Mouse (Mus musculus) naive thymus-derived CD4-positive, alpha-beta T cell, adult 2 months (primary cell): ENCODE measurements around the gene Psme2.

Source experiments
- DNase-seq: peaks from one replicate; pipeline ENCODE4 v3.0.0-alpha.2; 2011; ENCODE audit warnings: low read depth

Gene Psme2

GRCm38 (mm10) chr14:55590748-55591330 lies at the start of gene Psme2:
Gene Psme2 (minus strand): TSS chr14:55591113.
- DNase-seq, result peak; percentile 90

GRCm38 (mm10) chr14:55637795-55638194 lies 46.9 kb upstream of the Psme2 start, which contains the start of gene Gm49378:
Gene Gm49378 (minus strand): TSS chr14:55637895.
- no peak for DNase-seq

DNA sequence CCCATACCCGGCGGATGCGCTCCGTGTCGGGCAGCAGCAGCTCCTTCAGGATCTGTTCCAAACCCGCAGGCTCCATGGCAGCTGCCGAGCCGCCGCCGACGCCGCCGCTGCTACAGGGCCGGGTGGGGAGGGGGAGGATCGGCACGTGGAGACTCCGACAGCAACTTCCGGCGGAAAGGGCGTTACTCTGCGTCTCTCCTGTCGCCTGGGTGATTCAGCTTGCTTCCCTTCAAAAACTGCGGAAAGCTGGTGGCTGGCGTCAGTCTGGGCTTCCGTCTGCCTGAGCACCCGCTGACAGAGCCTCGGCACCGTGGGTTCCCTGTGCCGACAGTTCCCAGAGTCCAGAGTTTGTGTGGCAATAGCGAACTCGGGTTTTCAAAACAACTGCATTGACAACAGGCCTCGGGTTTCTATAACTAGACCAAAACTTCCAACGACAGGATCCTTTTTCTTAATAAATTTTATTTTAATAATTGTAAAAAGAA lies 44.7 kb upstream of the Psme2 start, which contains the start of gene Ipo4:
Gene Ipo4, minus strand, starts transcription at position 435 of the 485 bp plus-strand sequence.
- peak; percentile 91 for DNase-seq

DNA sequence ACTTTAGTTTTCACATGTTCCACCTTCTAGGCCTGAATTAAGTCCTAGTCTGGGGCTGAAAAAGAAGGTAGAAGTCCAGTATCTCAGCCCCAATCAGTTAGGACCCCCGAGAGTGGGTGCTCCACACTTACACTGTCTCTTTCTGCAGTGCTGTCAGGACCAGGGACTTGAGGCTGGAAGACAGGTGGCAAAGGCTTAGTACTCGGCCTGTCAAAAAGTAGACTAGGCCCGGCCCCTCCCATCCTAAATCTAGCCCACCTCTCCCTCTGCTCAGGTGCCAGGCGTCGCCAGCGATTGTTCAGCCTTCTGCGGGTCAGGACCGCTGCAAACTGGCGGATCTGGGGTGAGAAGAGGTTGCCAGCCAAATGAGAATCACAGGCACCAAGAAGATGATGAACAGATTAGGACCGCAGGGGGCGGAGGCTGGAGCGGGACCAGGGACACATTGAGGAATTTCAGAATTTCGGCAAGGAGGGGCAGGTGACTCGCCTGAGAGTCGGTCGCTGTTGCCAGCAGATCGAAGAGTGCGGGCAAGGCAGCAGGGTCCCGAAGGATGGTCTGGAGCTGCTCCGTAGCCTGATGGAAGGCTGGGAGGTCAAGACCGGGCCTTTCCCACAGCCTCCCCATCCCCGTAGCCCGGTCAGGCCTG lies 44.1 kb upstream of the Psme2 start:
- DNase-seq, result no peak

DNA sequence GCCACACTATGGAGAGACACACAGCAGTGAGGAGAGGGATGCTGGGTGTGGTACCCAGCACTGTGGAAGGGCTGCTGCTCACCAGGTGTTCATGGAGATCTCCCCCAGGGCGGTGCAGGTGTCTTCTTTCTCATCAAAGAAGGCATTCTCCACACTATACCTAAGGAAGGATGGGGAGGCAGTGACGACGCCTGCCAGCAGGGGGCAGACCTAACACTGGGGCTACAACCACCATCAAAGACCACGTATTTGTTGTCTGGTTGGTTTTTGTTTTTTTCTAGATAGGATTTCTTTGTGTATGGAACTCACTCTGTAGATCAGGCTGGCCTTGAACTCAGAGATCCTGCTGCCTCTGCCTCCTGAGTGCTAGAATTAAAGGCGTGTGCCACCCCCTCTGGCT lies 38.4 kb upstream of the Psme2 start:
- peak; percentile 88 for DNase-seq

- DNase-seq, result no peak
Observed at GRCm38 (mm10) chr14:55628077-55628827, 37.3 kb upstream of the Psme2 start.

DNA sequence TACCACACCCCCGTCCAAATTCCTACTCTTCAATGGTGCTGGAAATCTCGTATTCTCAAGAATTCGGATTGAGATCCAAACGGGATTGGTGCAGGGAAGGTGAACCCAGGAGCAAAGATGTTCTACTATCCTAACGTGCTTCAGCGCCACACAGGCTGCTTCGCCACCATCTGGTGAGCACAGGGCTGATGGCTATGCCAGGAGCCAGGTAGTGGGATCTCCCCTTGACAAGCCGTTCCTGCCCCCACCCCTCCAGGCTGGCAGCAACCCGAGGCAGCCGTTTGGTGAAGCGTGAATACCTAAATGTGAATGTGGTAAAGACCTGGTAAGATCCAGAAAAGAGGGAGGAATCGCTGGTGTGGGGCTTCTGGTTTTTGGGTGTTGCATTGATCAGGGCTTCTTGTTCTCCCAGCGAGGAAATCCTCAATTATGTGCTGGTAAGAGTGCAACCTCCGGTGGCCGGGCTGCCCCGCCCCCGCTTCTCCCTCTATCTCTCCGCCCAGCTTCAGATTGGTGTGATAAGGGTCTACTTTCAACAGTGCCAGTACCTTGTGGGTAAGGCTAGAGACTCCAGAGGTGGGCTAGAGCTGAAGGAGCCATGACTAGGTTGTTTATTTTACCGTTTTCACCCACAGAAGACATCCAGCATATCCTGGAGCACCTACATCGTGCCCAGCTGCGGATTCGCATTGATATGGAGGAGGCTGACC lies 27.7 kb upstream of the Psme2 start:
- DNase-seq, result no peak

DNA sequence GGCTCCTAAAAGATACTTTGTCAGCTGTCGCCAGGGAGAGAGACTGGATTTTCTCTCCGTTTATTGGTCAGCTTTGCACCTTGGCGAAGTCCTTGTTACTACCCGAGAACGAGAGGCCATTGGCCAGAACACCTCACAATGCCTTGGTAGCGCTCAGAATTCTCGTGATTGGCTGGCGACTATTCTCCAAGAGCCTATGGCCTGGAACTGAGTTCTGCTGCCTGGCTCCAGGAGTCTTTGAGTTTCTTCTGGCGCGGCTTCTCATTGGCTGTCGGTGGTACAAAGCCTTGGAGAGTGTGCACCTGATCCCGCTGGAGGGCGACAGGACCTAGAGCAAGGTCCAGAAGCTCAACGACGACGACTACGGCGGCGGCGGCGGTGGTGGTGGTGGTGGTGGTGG lies 26.9 kb upstream of the Psme2 start, which contains the start of gene Rec8:
Gene Rec8, plus strand, starts transcription at position 216 of the 400 bp plus-strand sequence.
- peak; percentile 60 for DNase-seq

DNA sequence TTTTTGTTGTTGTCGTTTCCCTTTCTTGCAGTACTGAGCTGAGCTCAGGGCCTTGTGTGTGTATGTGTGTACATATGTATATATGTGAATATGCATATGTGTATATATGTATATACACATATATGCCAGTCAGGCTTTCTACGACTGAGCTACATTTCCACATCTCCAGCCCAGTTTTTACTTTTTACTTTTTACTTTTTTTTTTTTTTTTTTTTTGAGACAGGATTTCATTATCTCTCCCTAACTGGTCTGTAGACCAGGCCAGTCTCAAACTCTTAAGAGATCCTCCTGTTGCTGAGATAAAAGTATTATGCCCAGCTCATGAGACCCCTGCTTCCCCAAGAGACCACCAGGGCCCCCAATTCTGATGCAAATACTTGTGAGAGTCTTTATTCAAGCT lies 25.9 kb upstream of the Psme2 start:
- no peak for DNase-seq

- DNase-seq, result no peak
Observed at GRCm38 (mm10) chr14:55615876-55616275, 25.0 kb upstream of the Psme2 start.

- DNase-seq, result no peak
Observed at GRCm38 (mm10) chr14:55614565-55615178, 23.8 kb upstream of the Psme2 start.

GRCm38 (mm10) chr14:55613346-55613745 lies 22.4 kb upstream of the Psme2 start:
- DNase-seq, result no peak

DNA sequence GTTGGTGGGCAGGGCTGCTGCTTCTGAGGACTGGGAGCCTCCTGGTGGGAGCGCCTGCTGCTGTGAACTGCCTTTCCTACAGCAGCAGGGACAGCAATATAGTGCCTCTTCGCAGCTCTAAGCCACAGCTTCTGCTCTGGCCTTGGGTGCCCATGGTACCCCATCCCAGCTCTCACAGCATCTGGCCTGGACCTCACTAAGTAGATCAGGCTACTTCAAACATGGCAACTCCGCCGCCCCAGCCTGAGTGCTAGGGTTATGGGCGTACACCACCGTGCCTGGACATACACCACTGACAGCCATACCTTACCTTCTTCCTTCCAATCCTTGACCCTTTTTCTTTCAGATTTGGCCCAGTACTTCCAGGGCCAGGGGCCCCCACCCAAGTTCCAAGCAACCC lies 17.4 kb upstream of the Psme2 start:
- no peak for DNase-seq

- DNase-seq, result no peak
Observed at GRCm38 (mm10) chr14:55605743-55606459, 15.0 kb upstream of the Psme2 start.

- DNase-seq, result peak; percentile 44
Observed at GRCm38 (mm10) chr14:55604823-55605222, 13.9 kb upstream of the Psme2 start.

- DNase-seq, result peak; percentile 98
Observed at GRCm38 (mm10) chr14:55603633-55604576, 13.0 kb upstream of the Psme2 start.

DNA sequence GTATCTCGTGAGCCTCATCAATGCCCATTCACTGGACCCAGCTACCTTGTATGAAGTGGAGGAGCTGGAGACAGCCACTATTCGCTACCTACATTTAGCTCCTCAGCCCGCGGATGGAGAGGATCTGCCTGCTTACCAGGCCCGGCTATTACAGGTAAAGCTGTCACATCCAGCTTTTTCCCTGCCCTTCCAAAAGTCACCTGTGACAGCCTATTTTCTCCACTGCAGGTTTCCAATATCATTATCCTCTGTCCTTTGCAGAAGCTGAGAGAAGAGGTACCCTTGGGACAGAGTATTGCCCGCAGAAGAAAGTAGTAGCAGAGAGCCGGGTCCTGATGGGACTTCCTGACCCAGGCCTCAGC lies 12.3 kb upstream of the Psme2 start, which contains the start of gene Irf9:
Gene Irf9, plus strand, starts transcription at position 301 of the 362 bp plus-strand sequence.
- peak; percentile 33 for DNase-seq

GRCm38 (mm10) chr14:55598521-55599390 lies 7.8 kb upstream of the Psme2 start:
- DNase-seq, result no peak
